Mouse (Mus musculus) heart, embryonic 16.5 days (tissue): ENCODE results near the gene Pbld2. TPM values are rescaled to one million over a fixed set of nuclear protein-coding genes. Genes with fewer than 3 reads are reported as not detected.
"Not testable (repeated sequence)": the region's sequence is repeated elsewhere in the genome, so short reads cannot be mapped to it uniquely, and the experiment has no call there.

Experiments used
- ATAC-seq: fragments of 200-750 bp; cut with Nextera tagmentation; replicated peaks from 2 replicates; pipeline ENCODE4 v1.8.0; 2017; ENCODE audit warnings: moderate number of reproducible peaks; ENCODE audit not compliant: insufficient read depth, low FRiP score; ENCODE audit errors: extremely low read depth
- H3K27ac ChIP-seq: fragments of 300-500 bp; sonication (generic); 2 replicates; pipeline ENCODE4 v1.5.1; 2014; ENCODE audit warnings: mild to moderate bottlenecking, low read length, control low read depth, moderate library complexity
- H3K27me3 ChIP-seq: fragments of 300-500 bp; sonication (generic); 2 replicates; pipeline ENCODE4 v1.6.1; 2014; ENCODE audit warnings: low read length, mixed read lengths; ENCODE audit not compliant: control insufficient read depth, insufficient read depth
- H3K36me3 ChIP-seq: fragments of 300-500 bp; sonication (generic); 2 replicates; pipeline ENCODE4 v1.6.1; 2014; ENCODE audit not compliant: control insufficient read depth, insufficient read depth
- H3K4me1 ChIP-seq: fragments of 300-500 bp; sonication (generic); 2 replicates; pipeline ENCODE4 v1.6.1; 2014; ENCODE audit warnings: low read length, mixed read lengths; ENCODE audit not compliant: control insufficient read depth, insufficient read depth
- H3K4me2 ChIP-seq: fragments of 300-500 bp; sonication (generic); 2 replicates; pipeline ENCODE4 v1.6.1; 2014; ENCODE audit warnings: low read depth, mild to moderate bottlenecking, control low read depth, low read length
- H3K4me3 ChIP-seq: fragments of 300-500 bp; sonication (generic); 2 replicates; pipeline ENCODE4 v1.5.1; 2014; ENCODE audit warnings: mild to moderate bottlenecking, control low read depth, low read length
- H3K9ac ChIP-seq: fragments of 300-500 bp; sonication (generic); 2 replicates; pipeline ENCODE4 v1.6.1; 2014; ENCODE audit warnings: low read length, control low read depth
- H3K9me3 ChIP-seq: fragments of 300-500 bp; sonication (generic); replicated peaks from 2 replicates; pipeline ENCODE4 v1.6.1; 2016; ENCODE audit warnings: low read length; ENCODE audit not compliant: control insufficient read depth
- WGBS: fragments of 180-500 bp; shearing (Covaris S2); extraction: QIAGEN DNeasy Blood & Tissue Kit; methylation state at CpG from one replicate; pipeline ENCODE4 v1.1.7; 2014; 5-methylcytosine and 5-hydroxymethylcytosine counted together
- polyA plus RNA-seq: library from polyadenylated mRNA; unstranded; fragments of >200 nt; fragmentation: Nextera tagmentation; extraction: Ambion mirVana; gene quantifications from 2 replicates; pipeline ENCODE4 v1.2.1, GENCODE M21; 2015

Gene Pbld2
- polyA plus RNA-seq, 1 experiment from 2014 or later, result 0.89 TPM

DNA sequence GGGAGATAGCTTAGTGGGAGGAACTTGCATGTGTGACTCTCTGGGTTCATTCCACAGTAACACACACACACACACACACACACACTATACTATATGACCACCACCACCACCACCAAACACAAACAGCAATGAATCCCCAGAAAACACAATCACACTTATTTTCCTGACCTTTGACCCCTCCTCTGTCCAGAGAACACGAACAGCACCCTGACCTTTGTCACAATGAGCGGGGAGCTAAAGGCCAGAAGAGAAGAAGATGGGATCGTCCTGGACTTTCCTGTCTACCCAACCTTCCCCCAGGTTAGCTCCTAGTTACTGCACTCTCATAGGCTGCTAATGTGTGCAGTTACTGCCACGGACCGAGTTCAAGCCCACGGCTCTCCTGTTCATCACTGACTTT lies 27.9 kb downstream of the Pbld2 start:
- H3K4me3 ChIP-seq, result no peak overlapping the region
- WGBS, result 89% methylated on average over 6 of the region's 6 CpGs
- no peak overlapping the region for H3K4me2 ChIP-seq
- no peaks in the 10 kb centered on the region for H3K36me3 ChIP-seq
- no peak for ATAC-seq
- H3K27ac ChIP-seq, result no peak overlapping the region
- H3K9ac ChIP-seq, result no peak overlapping the region
- no peaks in the 10 kb centered on the region for H3K9me3 ChIP-seq
- H3K27me3 ChIP-seq, result no peaks in the 10 kb centered on the region
- H3K4me1 ChIP-seq, result no peaks in the 10 kb centered on the region

DNA sequence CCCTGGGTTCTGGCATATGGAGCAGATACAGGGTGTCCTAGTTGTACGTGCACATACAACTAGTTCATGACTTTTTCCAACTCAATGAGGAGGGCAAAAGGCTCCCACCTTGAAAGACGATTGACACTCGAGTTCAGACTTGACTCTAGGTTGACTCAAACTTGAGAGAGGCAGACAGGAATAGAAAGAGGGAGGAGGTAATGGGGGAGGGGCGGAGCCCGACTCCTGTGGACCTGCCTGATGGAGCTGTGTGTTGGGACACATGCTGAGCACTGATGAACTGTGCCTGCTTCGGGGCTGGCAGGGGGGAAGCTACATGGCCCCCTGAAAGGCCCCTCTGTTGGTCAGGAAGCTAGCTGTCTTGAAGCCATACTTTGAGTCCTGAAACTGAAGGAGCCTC lies 28.9 kb downstream of the Pbld2 start:
- 45% methylated on average over 6 of the region's 6 CpGs for WGBS
- Histone ChIP-seq H3K9ac (no peak overlapping the region), H3K36me3 (no peaks in the 10 kb centered on the region), H3K4me1 (no peaks in the 10 kb centered on the region), H3K4me2 (no peak overlapping the region), H3K9me3 (no peaks in the 10 kb centered on the region), H3K4me3 (no peak overlapping the region), H3K27me3 (no peaks in the 10 kb centered on the region), H3K27ac (no peak overlapping the region)
- ATAC-seq, result no peak

DNA sequence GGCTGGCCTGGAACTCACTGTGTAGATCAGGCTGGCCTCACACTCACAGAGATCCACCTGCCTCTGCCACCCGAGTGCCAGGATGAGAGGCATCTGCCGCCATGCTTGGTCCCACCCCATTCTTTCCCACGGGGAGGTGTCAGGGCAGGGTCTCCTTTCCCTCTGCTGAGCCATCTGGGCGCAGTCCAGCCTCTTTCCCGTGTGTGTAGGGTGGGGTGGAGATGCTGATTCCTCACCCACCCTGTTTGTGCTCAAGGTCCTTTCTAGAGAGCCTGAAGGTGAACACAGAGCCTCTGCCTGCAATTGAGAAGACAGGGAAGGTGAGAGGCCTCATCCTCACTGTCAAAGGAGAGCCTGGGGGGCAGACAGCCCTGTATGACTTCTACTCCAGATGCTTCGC lies 30.0 kb downstream of the Pbld2 start:
- H3K9me3 ChIP-seq, H3K36me3 ChIP-seq, ATAC-seq, H3K4me1 ChIP-seq, H3K4me2 ChIP-seq, H3K9ac ChIP-seq, H3K27me3 ChIP-seq, H3K27ac ChIP-seq, H3K4me3 ChIP-seq: not testable (repeated sequence)
- 80% methylated on average over 6 of the region's 6 CpGs for WGBS

GRCm38 (mm10) chr10:63054586-63054985 lies 30.5 kb downstream of the Pbld2 start:
- no peak overlapping the region for H3K9ac ChIP-seq
- no peaks in the 10 kb centered on the region for H3K4me1 ChIP-seq
- ATAC-seq, result no peak
- H3K4me2 ChIP-seq, result no peak overlapping the region
- H3K9me3 ChIP-seq, result no peaks in the 10 kb centered on the region
- H3K4me3 ChIP-seq, result no peak overlapping the region
- no peaks in the 10 kb centered on the region for H3K36me3 ChIP-seq
- H3K27me3 ChIP-seq, result no peaks in the 10 kb centered on the region
- no peak overlapping the region for H3K27ac ChIP-seq
- 71% methylated on average over 2 of the region's 2 CpGs for WGBS

- no peak overlapping the region for H3K9ac ChIP-seq
- H3K4me3 ChIP-seq, result no peak overlapping the region
- ATAC-seq, result peak; percentile 34; the same call in 1 of the 2 replicates
- no peaks in the 10 kb centered on the region for H3K9me3 ChIP-seq
- no peaks in the 10 kb centered on the region for H3K36me3 ChIP-seq
- no peaks in the 10 kb centered on the region for H3K27me3 ChIP-seq
- WGBS, result 32% methylated on average over 24 of the region's 24 CpGs
- H3K27ac ChIP-seq, result no peak overlapping the region
- peak overlapping the region; percentile 26; the same call in 1 of the 2 replicates for H3K4me2 ChIP-seq
- H3K4me1 ChIP-seq, result peaks cover 7% of the 10 kb centered on the region
These were observed 33.0 kb downstream of the Pbld2 start for GRCm38 (mm10) chr10:63056966-63057750.

DNA sequence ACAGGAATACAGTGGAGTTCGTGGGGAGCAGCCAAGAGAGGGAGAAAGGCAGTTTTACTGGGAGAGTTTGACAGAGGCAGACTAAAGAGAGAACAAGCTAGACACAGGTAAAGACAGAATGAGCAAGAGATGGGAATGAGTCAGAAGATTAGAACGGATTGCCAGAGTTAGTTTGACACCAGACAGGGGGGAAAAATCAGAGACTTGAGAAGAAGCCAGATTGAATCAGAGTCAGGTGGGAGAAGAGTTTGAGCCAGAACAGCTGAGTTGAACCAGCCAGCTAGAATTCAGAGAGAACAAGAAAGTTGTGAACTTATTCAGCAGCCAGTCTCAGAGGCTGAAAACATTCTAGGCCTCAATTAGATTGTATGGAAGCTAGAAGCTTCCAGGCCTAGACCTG lies 35.7 kb downstream of the Pbld2 start, which contains the start of gene Pbld1:
Gene Pbld1 (plus strand): TSS at position 301 of the 400 bp plus-strand sequence.
- Histone ChIP-seq H3K36me3 (no peaks in the 10 kb centered on the region), H3K4me3 (no peak within 1 kb of the TSS), H3K9ac (no peak within 1 kb of the TSS; the same call in 1 of the 2 replicates), H3K27ac (no peak within 1 kb of the TSS), H3K4me2 (no peak within 1 kb of the TSS), H3K9me3 (no peaks in the 10 kb centered on the region), H3K4me1 (peaks cover 7% of the 10 kb centered on the region), H3K27me3 (no peaks in the 10 kb centered on the region)
- no peak for ATAC-seq
- 82% methylated on average over 2 of the region's 2 CpGs for WGBS

GRCm38 (mm10) chr10:63060406-63060805 lies 36.3 kb downstream of the Pbld2 start:
- no peak overlapping the region for H3K4me3 ChIP-seq
- no peaks in the 10 kb centered on the region for H3K9me3 ChIP-seq
- H3K4me2 ChIP-seq, result no peak overlapping the region
- peaks cover 7% of the 10 kb centered on the region for H3K4me1 ChIP-seq
- H3K27ac ChIP-seq, result no peak overlapping the region
- no peaks in the 10 kb centered on the region for H3K36me3 ChIP-seq
- ATAC-seq, result no peak
- H3K27me3 ChIP-seq, result no peaks in the 10 kb centered on the region
- 33% methylated on average over 11 of the region's 11 CpGs for WGBS
- H3K9ac ChIP-seq, result no peak overlapping the region; the same call in 1 of the 2 replicates

DNA sequence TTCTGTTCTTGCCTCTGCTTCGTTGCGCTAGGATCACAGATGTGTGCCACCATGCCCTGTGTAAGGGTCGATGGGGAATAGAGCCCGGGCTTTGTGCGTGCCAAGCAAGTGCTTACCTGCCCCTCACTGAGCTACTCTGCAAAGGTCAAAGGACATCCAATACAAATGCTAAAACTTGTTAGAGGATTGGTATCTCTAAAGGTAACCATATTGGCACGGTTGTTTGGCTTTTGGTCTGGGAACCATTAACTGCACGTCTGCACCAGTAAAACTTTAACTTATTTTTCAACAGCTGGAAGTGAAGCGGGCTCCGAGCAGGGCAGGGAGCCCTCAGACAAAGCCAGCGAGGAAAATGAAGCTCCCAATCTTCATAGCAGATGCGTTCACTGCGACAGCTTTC lies 37.2 kb downstream of the Pbld2 start:
- no peaks in the 10 kb centered on the region for H3K36me3 ChIP-seq
- no peak for ATAC-seq
- peaks cover 7% of the 10 kb centered on the region for H3K4me1 ChIP-seq
- H3K9me3 ChIP-seq, result no peaks in the 10 kb centered on the region
- H3K9ac ChIP-seq, result no peak overlapping the region
- no peak overlapping the region for H3K27ac ChIP-seq
- H3K4me3 ChIP-seq, result no peak overlapping the region
- 79% methylated on average over 12 of the region's 12 CpGs for WGBS
- H3K27me3 ChIP-seq, result no peaks in the 10 kb centered on the region
- no peak overlapping the region for H3K4me2 ChIP-seq

- WGBS, result 90% methylated on average over 5 of the region's 5 CpGs
- Histone ChIP-seq H3K4me3 (no peak overlapping the region), H3K27me3 (no peaks in the 10 kb centered on the region), H3K27ac (no peak overlapping the region), H3K36me3 (no peaks in the 10 kb centered on the region), H3K4me1 (peaks cover 7% of the 10 kb centered on the region), H3K4me2 (no peak overlapping the region), H3K9me3 (no peaks in the 10 kb centered on the region), H3K9ac (no peak overlapping the region)
- no peak for ATAC-seq
These were observed 38.6 kb downstream of the Pbld2 start for GRCm38 (mm10) chr10:63062696-63063095.
